Mouse (Mus musculus): Measurements from ENCODE around the gene Nf1. TPM values are rescaled to one million over a fixed set of nuclear protein-coding genes. Genes with fewer than 3 reads are reported as not detected.
A peak's percentile ranks its signal among the peaks of the same experiment; 100 is the strongest.

Nf1 gene
- 83.0 and 99.1 TPM in 2 replicates for total RNA-seq (2014; rRNA removed)
- polyA plus RNA-seq (2015; fragmentation: Nextera tagmentation; extraction: Ambion mirVana), result 7.0 and 7.3 TPM in 2 replicates

DNA sequence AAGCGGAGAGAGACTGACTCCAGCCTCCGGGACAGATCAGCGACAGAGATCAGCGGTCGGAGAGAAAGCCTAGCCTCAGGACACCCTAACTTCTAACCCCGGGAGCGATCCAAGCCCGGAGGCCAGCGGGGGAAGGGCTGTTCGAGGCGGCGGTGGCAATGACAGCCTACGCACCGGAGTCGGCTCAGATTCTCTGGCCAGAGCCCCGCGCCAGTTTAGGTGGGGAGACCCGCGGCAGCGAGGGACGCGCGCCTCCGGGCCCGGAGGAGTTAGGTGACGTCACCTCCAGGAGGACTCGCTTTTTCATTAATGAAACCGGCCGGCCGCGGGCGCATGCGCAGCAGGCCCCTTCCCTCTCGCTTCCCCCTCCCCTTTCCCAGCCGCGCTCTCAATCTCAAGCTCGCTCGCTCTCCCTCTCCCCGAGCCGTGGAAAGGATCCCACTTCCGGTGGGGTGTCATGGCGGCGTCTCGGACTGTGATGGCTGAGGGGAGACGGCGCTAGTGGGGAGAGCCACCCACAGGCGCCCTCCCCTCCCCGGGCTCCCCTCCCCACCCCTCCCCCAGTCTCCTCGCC, at the start of gene Nf1:
Gene Nf1, plus strand, starts transcription at position 460 of the 574 bp plus-strand sequence.
- H3K27ac ChIP-seq (ENCODE audit: low read depth, low read length), result peak within 1 kb of the TSS; percentile 93
- 0 out of 2 replicates have a peak, but pooled peaks cover 2% of the 10 kb centered on the region for H3K36me3 ChIP-seq (ENCODE audit: insufficient read depth, low read length)
- H3K9me3 ChIP-seq (ENCODE audit: low read length), result no peaks in the 10 kb centered on the region
- H3K4me2 ChIP-seq (ENCODE audit: low read depth, low read length, poor library complexity, severe bottlenecking), result peak within 1 kb of the TSS; percentile 75
- no peak for TF ChIP-seq CTCF (IDR thresholded peaks at IDR 0.05)
- peaks cover 5% of the 10 kb centered on the region; the same call in 1 of the 2 replicates for H3K4me1 ChIP-seq (ENCODE audit: insufficient read depth, low read length)
- peak; percentile 94 for ATAC-seq (ENCODE audit: low FRiP score)
- peak within 1 kb of the TSS; percentile 94 for H3K4me3 ChIP-seq (ENCODE audit: low read depth, low read length)
- peak within 1 kb of the TSS; percentile 99 for H3K9ac ChIP-seq (replicated peaks; ENCODE audit: low read length, poor library complexity, severe bottlenecking)
- H3K27me3 ChIP-seq (ENCODE audit: insufficient read depth, low read length), result no peaks in the 10 kb centered on the region
- DNase-seq (ENCODE audit: low spot score), result peak; percentile 98
- WGBS, result under 1% methylated on average over 47 of the region's 49 CpGs

DNA sequence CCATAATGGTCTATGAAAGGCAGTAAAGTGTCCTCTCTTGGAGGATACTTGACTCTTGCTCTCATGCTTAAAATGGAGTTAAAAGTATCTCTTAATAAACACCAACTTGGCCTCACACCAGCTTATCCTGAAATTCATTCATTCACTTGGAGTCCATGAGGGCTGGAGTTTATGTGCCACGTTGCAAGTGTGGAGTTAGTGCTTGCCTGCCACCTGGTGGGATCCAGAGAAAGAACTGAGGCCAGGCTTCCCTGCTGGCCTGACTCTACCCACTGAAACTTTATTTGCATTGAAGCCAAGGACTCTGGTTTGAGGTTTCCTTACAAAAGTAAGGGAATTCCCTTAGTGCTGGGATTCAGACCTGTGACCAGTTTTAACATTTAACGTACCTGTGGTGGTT, 49.0 kb upstream of the Nf1 start:
- WGBS, result 45% methylated on average over 2 of the region's 2 CpGs
- Histone ChIP-seq H3K4me1 (ENCODE audit: insufficient read depth, low read length) (no peaks in the 10 kb centered on the region), H3K9ac (replicated peaks; ENCODE audit: low read length, poor library complexity, severe bottlenecking) (no peak overlapping the region), H3K27me3 (ENCODE audit: insufficient read depth, low read length) (no peaks in the 10 kb centered on the region), H3K27ac (ENCODE audit: low read depth, low read length) (no peak overlapping the region), H3K9me3 (ENCODE audit: low read length) (no peaks in the 10 kb centered on the region), H3K4me2 (ENCODE audit: low read depth, low read length, poor library complexity, severe bottlenecking) (no peak overlapping the region), H3K4me3 (ENCODE audit: low read depth, low read length) (no peak overlapping the region), H3K36me3 (ENCODE audit: insufficient read depth, low read length) (no peaks in the 10 kb centered on the region)
- ATAC-seq (ENCODE audit: low FRiP score) (no peak), DNase-seq (ENCODE audit: low spot score) (peak; percentile 64)
- peak; percentile 79 for TF ChIP-seq CTCF (IDR thresholded peaks at IDR 0.05)

DNA sequence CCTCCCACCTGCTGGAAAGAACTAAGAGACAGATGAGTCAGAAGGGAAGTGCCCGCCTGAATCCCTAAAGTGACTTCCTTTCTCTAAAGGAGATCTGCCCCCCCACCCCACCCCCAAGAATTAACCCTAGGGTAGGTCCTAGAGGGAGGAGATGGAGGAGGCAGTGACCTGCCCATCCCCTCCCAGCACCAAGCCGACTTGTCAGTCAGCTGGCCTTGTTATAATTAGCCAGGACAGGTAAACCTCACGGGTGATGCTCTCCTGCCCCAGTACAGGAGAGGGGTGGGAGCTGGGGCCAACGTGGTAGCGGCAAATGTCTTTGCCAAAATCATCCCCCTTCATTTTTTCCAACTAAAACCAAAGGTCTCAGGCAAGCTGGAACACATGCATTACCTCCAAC, 47.8 kb upstream of the Nf1 start:
- Histone ChIP-seq H3K36me3 (ENCODE audit: insufficient read depth, low read length) (no peaks in the 10 kb centered on the region), H3K27ac (ENCODE audit: low read depth, low read length) (no peak overlapping the region), H3K4me3 (ENCODE audit: low read depth, low read length) (no peak overlapping the region), H3K9me3 (ENCODE audit: low read length) (no peaks in the 10 kb centered on the region), H3K9ac (replicated peaks; ENCODE audit: low read length, poor library complexity, severe bottlenecking) (no peak overlapping the region), H3K4me1 (ENCODE audit: insufficient read depth, low read length) (no peaks in the 10 kb centered on the region), H3K27me3 (ENCODE audit: insufficient read depth, low read length) (no peaks in the 10 kb centered on the region), H3K4me2 (ENCODE audit: low read depth, low read length, poor library complexity, severe bottlenecking) (no peak overlapping the region)
- ATAC-seq (ENCODE audit: low FRiP score) (no peak), DNase-seq (ENCODE audit: low spot score) (no peak)
- no peak for TF ChIP-seq CTCF (IDR thresholded peaks at IDR 0.05)
- WGBS, result 79% methylated on average over 5 of the region's 5 CpGs

GRCm38 (mm10) chr11:79292130-79292529, 47.4 kb upstream of the Nf1 start:
- 90% methylated on average over 3 of the region's 3 CpGs for whole genome bisulfite sequencing
- DNase-seq (ENCODE audit: low spot score) (no peak), ATAC-seq (ENCODE audit: low FRiP score) (no peak)
- no peaks in the 10 kb centered on the region for H3K36me3 ChIP-seq (ENCODE audit: insufficient read depth, low read length)
- H3K4me2 ChIP-seq (ENCODE audit: low read depth, low read length, poor library complexity, severe bottlenecking), result no peak overlapping the region
- no peak overlapping the region for H3K27ac ChIP-seq (ENCODE audit: low read depth, low read length)
- no peaks in the 10 kb centered on the region for H3K9me3 ChIP-seq (ENCODE audit: low read length)
- no peak for TF ChIP-seq CTCF (IDR thresholded peaks at IDR 0.05)
- no peaks in the 10 kb centered on the region for H3K4me1 ChIP-seq (ENCODE audit: insufficient read depth, low read length)
- H3K27me3 ChIP-seq (ENCODE audit: insufficient read depth, low read length), result no peaks in the 10 kb centered on the region
- no peak overlapping the region for H3K4me3 ChIP-seq (ENCODE audit: low read depth, low read length)
- H3K9ac ChIP-seq (replicated peaks; ENCODE audit: low read length, poor library complexity, severe bottlenecking), result no peak overlapping the region

DNA sequence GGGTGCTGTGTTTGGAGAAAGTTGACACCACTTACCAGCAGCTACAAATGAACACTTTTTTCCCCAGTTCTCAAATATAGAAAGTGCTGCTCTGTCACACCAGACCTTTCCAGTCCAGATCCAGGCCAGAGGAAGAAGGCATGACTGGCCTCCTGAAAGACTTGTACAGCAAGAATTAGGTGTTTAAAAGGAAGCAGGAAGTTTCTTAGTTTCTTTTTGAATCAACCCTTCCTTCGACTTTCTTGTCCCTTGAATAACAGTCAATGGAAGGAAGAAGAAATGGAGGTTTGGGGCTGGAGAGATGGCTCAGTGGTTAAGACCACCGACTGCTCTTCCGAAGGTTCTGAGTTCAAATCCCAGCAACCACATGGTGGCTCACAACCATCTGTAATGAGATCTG, 46.5 kb upstream of the Nf1 start:
- Histone ChIP-seq H3K9ac (replicated peaks; ENCODE audit: low read length, poor library complexity, severe bottlenecking) (no peak overlapping the region), H3K9me3 (ENCODE audit: low read length) (no peaks in the 10 kb centered on the region), H3K27ac (ENCODE audit: low read depth, low read length) (no peak overlapping the region), H3K4me1 (ENCODE audit: insufficient read depth, low read length) (no peaks in the 10 kb centered on the region), H3K4me2 (ENCODE audit: low read depth, low read length, poor library complexity, severe bottlenecking) (no peak overlapping the region), H3K27me3 (ENCODE audit: insufficient read depth, low read length) (no peaks in the 10 kb centered on the region), H3K4me3 (ENCODE audit: low read depth, low read length) (no peak overlapping the region), H3K36me3 (ENCODE audit: insufficient read depth, low read length) (no peaks in the 10 kb centered on the region)
- 89% methylated on average over 3 of the region's 3 CpGs for WGBS
- TF ChIP-seq CTCF (IDR thresholded peaks at IDR 0.05), result no peak
- no peak for ATAC-seq (ENCODE audit: low FRiP score)
- no peak for DNase-seq (ENCODE audit: low spot score)

GRCm38 (mm10) chr11:79293971-79294370, 45.5 kb upstream of the Nf1 start:
- H3K9ac ChIP-seq (replicated peaks; ENCODE audit: low read length, poor library complexity, severe bottlenecking), result no peak overlapping the region
- no peaks in the 10 kb centered on the region for H3K27me3 ChIP-seq (ENCODE audit: insufficient read depth, low read length)
- no peak overlapping the region for H3K27ac ChIP-seq (ENCODE audit: low read depth, low read length)
- no peaks in the 10 kb centered on the region for H3K9me3 ChIP-seq (ENCODE audit: low read length)
- no peak overlapping the region for H3K4me3 ChIP-seq (ENCODE audit: low read depth, low read length)
- H3K4me2 ChIP-seq (ENCODE audit: low read depth, low read length, poor library complexity, severe bottlenecking), result no peak overlapping the region
- no peak for TF ChIP-seq CTCF (IDR thresholded peaks at IDR 0.05)
- DNase-seq (ENCODE audit: low spot score) (peak; percentile 37), ATAC-seq (ENCODE audit: low FRiP score) (no peak)
- H3K4me1 ChIP-seq (ENCODE audit: insufficient read depth, low read length), result no peaks in the 10 kb centered on the region
- 50% methylated on average over 1 of the region's 1 CpGs for WGBS
- H3K36me3 ChIP-seq (ENCODE audit: insufficient read depth, low read length), result no peaks in the 10 kb centered on the region

Data from midbrain, postnatal 0 days (tissue).